Mouse (Mus musculus) lung, adult 18-20 months (tissue): ENCODE measurements around the gene Tubb4a.
"Not testable (repeated sequence)": the region's sequence is repeated elsewhere in the genome, so short reads cannot be mapped to it uniquely, and the experiment has no call there.

ENCODE experiments used
- DNase-seq, 2 experiments: peaks; one replicate each; pipeline ENCODE4 v3.0.0; 2022; ENCODE audit warnings: mixed read lengths in 2 of 2

Gene Tubb4a

GRCm38 (mm10) chr17:57051679-57052078 lies 35.9 kb downstream of the Tubb4a start:
- not testable (repeated sequence) for DNase-seq

GRCm38 (mm10) chr17:57048816-57049215 lies 38.8 kb downstream of the Tubb4a start:
- no peak for DNase-seq

DNA sequence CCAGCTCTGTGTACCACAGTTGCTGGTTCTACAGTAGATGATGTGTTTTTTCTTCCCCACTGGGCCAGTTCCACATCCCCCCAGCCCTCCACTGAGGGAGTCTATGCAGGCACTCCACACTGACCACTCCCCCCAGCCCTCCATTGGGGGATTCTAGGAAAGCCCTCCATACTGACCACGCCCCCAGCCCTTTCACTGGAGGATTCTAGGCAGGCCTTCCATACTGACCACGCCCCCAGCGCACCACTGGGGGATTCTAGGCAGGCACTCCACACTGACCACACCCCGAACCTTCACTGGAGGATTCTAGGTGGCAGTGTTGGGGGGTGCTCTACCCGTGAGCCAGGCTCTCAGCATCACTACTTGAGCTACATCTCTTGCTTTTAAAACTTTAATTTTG lies 40.2 kb downstream of the Tubb4a start:
- DNase-seq = peak in 1 of 2 experiments; percentile 37

DNA sequence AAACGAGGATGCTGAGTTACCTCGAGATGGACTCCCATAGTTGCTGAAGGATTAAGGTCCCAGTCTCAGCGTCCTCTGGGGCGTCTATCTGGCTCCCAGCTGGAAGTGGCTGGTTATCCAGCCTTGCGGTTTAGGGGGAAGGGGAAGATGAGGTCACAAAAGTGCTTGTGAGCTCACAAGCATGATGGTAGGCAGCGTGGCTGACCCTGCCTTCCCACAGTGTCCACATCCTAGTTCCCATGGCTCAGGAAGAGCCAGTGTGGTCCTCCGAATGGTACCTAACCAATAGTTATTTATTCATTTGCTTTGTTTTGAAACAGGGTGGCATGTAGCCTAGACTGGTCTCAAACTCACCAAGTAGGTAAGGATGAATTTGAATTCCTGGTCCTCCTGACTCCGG lies 46.0 kb downstream of the Tubb4a start, which contains the start of gene Slc25a41:
Gene Slc25a41, minus strand, starts transcription at position 101 of the 400 bp plus-strand sequence.
- DNase-seq = no peak

GRCm38 (mm10) chr17:57038978-57039377 lies 48.6 kb downstream of the Tubb4a start:
- DNase-seq = no peak

- no peak for DNase-seq
Measured at GRCm38 (mm10) chr17:57032854-57033253, 54.7 kb downstream of the Tubb4a start.

GRCm38 (mm10) chr17:57031661-57032420 lies 55.7 kb downstream of the Tubb4a start:
- DNase-seq = peak; percentile 100

DNA sequence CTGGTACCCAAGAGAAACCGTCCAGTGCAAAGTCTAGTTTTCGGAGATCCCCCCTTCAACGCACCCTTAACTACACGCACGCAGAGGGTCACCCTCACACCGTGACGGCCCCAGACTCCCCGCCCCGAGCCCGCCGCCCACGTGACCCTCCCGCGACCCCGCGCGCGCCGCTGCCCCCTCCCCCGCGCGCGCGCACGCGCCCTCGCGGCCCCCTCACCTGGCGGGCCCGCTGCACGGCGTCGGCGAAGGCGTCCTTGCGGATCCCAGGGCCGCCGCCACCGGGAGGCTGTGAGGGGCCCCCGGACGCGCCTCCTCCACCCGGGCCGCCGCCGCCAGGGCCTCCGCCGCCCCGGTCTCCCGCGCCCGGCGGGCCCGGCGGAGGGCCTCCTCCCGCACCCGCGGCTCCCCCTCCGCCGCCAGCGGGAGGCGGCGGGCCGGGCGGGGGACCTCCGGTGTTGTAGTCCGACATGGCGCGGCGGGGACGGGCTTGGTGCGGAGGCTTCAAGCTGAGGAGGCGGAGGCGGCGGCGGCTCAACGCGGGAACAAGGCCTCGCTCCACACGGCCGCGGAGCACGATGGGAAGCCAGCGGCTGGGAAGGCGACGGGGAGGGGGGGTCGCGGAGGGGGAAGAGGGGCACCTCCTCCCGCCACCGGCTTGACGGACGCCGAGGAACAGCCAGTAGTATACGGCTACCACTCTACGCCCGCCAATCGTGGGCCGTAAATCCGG lies 56.5 kb downstream of the Tubb4a start, which contains the start of gene Khsrp:
Gene Khsrp, minus strand, starts transcription at position 592 of the 730 bp plus-strand sequence.
- peak; percentile 19 to 20 for DNase-seq
